Mouse (Mus musculus): ENCODE data around the gene Gm15517. TPM values are rescaled to one million over a fixed set of nuclear protein-coding genes. Genes with fewer than 3 reads are reported as not detected.

The Gm15517 gene
- polyA plus RNA-seq, 1 experiment from 2014 or later = not detected

DNA sequence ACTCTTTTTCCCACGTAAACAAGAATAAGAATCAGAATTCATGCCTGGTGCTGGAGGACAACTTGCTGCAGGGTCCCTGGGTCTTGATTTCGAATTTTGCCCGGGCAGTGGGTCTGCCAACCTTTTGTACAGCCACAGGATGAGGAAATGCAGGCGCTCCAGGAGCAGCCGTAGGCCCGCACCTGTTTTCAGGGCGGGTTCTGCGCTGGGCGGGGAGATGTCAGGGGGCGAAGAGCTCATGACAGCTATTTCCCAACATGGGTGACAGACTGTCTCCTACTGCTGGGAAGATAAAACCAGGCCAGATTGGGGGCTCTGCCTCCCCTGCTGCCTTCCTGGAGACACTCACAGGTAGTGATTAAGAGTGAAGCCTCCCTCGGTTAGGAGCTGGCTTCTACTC lies 12.8 kb downstream of the Gm15517 start:
- 32% methylated on average over 11 of the region's 11 CpGs for WGBS

DNA sequence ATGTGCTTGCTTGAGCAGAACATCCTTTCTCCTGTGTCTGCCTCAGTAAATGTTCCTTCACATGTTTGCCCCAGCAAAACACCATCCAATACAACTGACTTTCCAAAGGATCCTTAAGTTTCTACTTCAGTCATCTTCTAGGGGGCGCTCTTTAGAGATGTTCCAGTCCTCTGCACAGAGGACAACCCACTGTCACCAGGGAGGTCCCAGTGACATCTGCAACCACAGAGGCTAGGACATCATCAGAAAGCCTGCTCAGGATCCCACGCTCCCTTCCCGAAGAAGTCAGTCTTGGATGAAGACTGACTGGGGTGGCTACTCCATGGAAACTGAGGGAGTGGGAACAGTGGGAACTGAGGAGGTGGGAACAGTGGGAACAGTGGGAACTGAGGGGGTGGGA lies 14.3 kb downstream of the Gm15517 start:
- 67% methylated on average over 3 of the region's 3 CpGs for WGBS
- Histone ChIP-seq H3K36me3 (ENCODE audit: control insufficient read depth, insufficient read depth, low read length) (no peaks in the 10 kb centered on the region), H3K4me3 (ENCODE audit: low read depth, low read length) (no peak overlapping the region), H3K27me3 (ENCODE audit: control insufficient read depth, insufficient read depth, low read length) (0 out of 2 replicates have a peak, but pooled peaks cover 3% of the 10 kb centered on the region), H3K4me1 (ENCODE audit: control insufficient read depth, insufficient read depth, low read length) (no peaks in the 10 kb centered on the region), H3K27ac (ENCODE audit: low read length) (no peak overlapping the region), H3K4me2 (replicated peaks; ENCODE audit: low read depth, low read length) (no peak overlapping the region), H3K9me3 (ENCODE audit: control insufficient read depth, low read depth, low read length) (no peaks in the 10 kb centered on the region), H3K9ac (replicated peaks; ENCODE audit: low read depth, low read length) (no peak overlapping the region)
- no peak for ATAC-seq (ENCODE audit: insufficient number of reproducible peaks, insufficient read depth, low FRiP score, low read depth)

More for the DNA sequence above, 12.8 kb downstream of the Gm15517 start:
- no peak overlapping the region for H3K4me3 ChIP-seq (ENCODE audit: low read depth, low read length)
- ATAC-seq (ENCODE audit: insufficient number of reproducible peaks, insufficient read depth, low FRiP score, low read depth) = no peak
- no peaks in the 10 kb centered on the region for H3K4me1 ChIP-seq (ENCODE audit: control insufficient read depth, insufficient read depth, low read length)
- 0 out of 2 replicates have a peak, but pooled peaks cover 3% of the 10 kb centered on the region for H3K27me3 ChIP-seq (ENCODE audit: control insufficient read depth, insufficient read depth, low read length)
- H3K9me3 ChIP-seq (ENCODE audit: control insufficient read depth, low read depth, low read length) = no peaks in the 10 kb centered on the region
- H3K4me2 ChIP-seq (replicated peaks; ENCODE audit: low read depth, low read length) = no peak overlapping the region
- H3K36me3 ChIP-seq (ENCODE audit: control insufficient read depth, insufficient read depth, low read length) = no peaks in the 10 kb centered on the region
- no peak overlapping the region for H3K27ac ChIP-seq (ENCODE audit: low read length)
- no peak overlapping the region for H3K9ac ChIP-seq (replicated peaks; ENCODE audit: low read depth, low read length)

DNA sequence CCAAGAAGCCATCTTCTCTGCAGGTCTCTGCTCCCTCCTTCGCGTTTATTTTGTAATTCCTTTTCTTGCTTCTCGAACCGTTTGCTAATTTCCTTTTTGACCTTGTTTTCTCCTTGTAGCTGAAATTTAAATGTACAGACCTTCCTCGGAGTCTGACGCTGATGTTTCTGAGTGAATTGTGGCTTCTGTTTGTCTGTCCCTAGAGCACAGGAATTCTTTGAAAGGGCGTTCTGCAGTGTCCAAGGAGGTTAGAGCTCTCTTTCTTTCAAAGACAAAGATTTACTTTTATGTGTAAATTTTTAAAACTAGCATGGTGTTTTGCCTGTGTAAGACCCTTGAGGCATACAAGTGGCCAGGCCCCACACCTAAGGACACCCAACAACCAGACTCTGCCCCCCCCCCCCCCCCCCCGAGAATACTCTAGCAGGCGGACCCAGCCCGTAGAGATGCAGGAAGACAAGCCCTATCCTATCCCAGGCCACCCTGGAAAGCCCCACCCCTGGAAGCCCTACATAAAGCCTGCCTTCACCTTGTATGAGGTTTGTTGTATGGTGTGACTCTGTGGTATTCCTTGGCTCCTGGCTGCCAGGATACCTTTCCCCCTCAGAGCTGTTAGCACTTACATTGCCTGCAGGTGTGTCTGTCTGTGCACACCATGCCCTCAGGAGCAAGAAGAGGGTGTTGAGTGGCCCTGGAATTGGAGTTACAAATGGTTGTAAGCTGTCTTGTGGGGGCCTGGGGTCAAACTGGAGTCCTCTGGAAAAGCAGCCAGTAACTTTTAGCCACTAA lies 15.4 kb downstream of the Gm15517 start:
- Histone ChIP-seq H3K4me2 (replicated peaks; ENCODE audit: low read depth, low read length) (no peak overlapping the region), H3K9me3 (ENCODE audit: control insufficient read depth, low read depth, low read length) (no peaks in the 10 kb centered on the region), H3K4me1 (ENCODE audit: control insufficient read depth, insufficient read depth, low read length) (no peaks in the 10 kb centered on the region), H3K4me3 (ENCODE audit: low read depth, low read length) (no peak overlapping the region), H3K27me3 (ENCODE audit: control insufficient read depth, insufficient read depth, low read length) (0 out of 2 replicates have a peak, but pooled peaks cover 3% of the 10 kb centered on the region), H3K27ac (ENCODE audit: low read length) (no peak overlapping the region), H3K9ac (replicated peaks; ENCODE audit: low read depth, low read length) (no peak overlapping the region), H3K36me3 (ENCODE audit: control insufficient read depth, insufficient read depth, low read length) (no peaks in the 10 kb centered on the region)
- no peak for ATAC-seq (ENCODE audit: insufficient number of reproducible peaks, insufficient read depth, low FRiP score, low read depth)
- 72% methylated on average over 8 of the region's 10 CpGs for WGBS

DNA sequence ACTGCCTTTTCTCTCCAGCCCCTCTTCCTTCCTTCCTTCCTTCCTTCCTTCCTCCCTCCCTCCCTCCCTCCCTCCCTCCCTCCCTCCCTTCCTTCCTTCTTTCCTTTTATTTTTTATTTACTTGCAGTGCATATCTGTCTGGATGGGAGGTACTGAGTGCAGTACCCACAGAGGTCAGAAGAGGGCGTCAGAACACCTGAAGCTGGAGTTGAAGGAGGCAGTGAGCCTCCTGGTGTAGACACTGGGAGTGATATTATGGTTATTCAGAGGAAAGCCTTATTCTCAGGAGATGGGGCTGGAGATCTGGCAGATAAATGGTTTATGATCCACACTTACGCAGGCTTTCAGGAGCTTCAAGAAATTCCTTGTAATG lies 16.0 kb downstream of the Gm15517 start:
- Histone ChIP-seq H3K9me3 (ENCODE audit: control insufficient read depth, low read depth, low read length) (no peaks in the 10 kb centered on the region), H3K27me3 (ENCODE audit: control insufficient read depth, insufficient read depth, low read length) (0 out of 2 replicates have a peak, but pooled peaks cover 3% of the 10 kb centered on the region), H3K36me3 (ENCODE audit: control insufficient read depth, insufficient read depth, low read length) (no peaks in the 10 kb centered on the region), H3K4me1 (ENCODE audit: control insufficient read depth, insufficient read depth, low read length) (no peaks in the 10 kb centered on the region), H3K4me2 (replicated peaks; ENCODE audit: low read depth, low read length) (no peak overlapping the region), H3K4me3 (ENCODE audit: low read depth, low read length) (no peak overlapping the region), H3K9ac (replicated peaks; ENCODE audit: low read depth, low read length) (no peak overlapping the region), H3K27ac (ENCODE audit: low read length) (no peak overlapping the region)
- no peak for ATAC-seq (ENCODE audit: insufficient number of reproducible peaks, insufficient read depth, low FRiP score, low read depth)
- WGBS = 43% methylated on average over 2 of the region's 2 CpGs

DNA sequence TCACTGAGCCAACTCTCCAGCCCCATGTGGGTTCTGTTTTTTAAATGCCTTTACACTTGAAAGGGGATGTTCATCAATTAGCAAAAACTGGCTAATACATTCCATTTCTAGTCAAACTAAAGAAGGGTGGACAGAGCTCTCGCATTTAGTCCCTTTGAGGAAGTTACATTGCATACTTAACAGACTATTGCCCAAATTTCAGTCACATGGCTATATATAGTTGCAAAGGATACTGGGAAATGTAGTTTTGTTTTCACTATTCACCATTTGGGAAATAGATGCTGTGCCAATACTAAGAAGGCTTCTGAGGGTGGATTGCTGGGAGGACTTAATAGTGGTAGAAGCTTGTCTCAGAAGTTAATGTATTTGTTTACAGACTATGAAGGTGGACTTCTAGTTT lies 19.7 kb downstream of the Gm15517 start:
- Histone ChIP-seq H3K36me3 (ENCODE audit: control insufficient read depth, insufficient read depth, low read length) (no peaks in the 10 kb centered on the region), H3K4me2 (replicated peaks; ENCODE audit: low read depth, low read length) (no peak overlapping the region), H3K4me3 (ENCODE audit: low read depth, low read length) (no peak overlapping the region), H3K27me3 (ENCODE audit: control insufficient read depth, insufficient read depth, low read length) (no peaks in the 10 kb centered on the region), H3K27ac (ENCODE audit: low read length) (no peak overlapping the region), H3K9ac (replicated peaks; ENCODE audit: low read depth, low read length) (no peak overlapping the region), H3K9me3 (ENCODE audit: control insufficient read depth, low read depth, low read length) (no peaks in the 10 kb centered on the region), H3K4me1 (ENCODE audit: control insufficient read depth, insufficient read depth, low read length) (no peaks in the 10 kb centered on the region)
- 70% methylated on average over 1 of the region's 1 CpGs for WGBS
- ATAC-seq (ENCODE audit: insufficient number of reproducible peaks, insufficient read depth, low FRiP score, low read depth) = no peak

DNA sequence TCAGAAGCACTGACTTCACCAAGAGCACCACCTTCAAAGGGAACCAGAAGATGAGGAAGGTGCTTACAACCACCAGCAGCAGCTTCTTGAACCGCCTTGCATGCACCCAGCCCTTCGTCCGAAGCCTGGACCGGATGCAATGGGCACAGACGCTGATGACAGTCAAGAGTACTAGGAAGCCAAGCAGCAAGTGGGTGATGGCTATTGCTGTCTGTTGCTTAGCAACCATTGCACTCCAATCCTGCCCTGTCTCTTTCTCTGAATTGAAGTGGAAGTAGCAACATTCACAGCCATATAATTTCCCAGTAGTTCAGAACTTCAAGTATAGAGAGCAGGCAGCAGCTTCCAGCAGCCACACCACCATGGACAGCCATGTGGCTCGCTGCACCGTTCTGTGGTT lies 20.3 kb downstream of the Gm15517 start:
- no peaks in the 10 kb centered on the region for H3K27me3 ChIP-seq (ENCODE audit: control insufficient read depth, insufficient read depth, low read length)
- no peak overlapping the region for H3K9ac ChIP-seq (replicated peaks; ENCODE audit: low read depth, low read length)
- ATAC-seq (ENCODE audit: insufficient number of reproducible peaks, insufficient read depth, low FRiP score, low read depth) = no peak
- H3K36me3 ChIP-seq (ENCODE audit: control insufficient read depth, insufficient read depth, low read length) = no peaks in the 10 kb centered on the region
- H3K27ac ChIP-seq (ENCODE audit: low read length) = no peak overlapping the region
- 86% methylated on average over 7 of the region's 7 CpGs for WGBS
- no peak overlapping the region for H3K4me2 ChIP-seq (replicated peaks; ENCODE audit: low read depth, low read length)
- no peak overlapping the region for H3K4me3 ChIP-seq (ENCODE audit: low read depth, low read length)
- no peaks in the 10 kb centered on the region for H3K4me1 ChIP-seq (ENCODE audit: control insufficient read depth, insufficient read depth, low read length)
- H3K9me3 ChIP-seq (ENCODE audit: control insufficient read depth, low read depth, low read length) = no peaks in the 10 kb centered on the region

DNA sequence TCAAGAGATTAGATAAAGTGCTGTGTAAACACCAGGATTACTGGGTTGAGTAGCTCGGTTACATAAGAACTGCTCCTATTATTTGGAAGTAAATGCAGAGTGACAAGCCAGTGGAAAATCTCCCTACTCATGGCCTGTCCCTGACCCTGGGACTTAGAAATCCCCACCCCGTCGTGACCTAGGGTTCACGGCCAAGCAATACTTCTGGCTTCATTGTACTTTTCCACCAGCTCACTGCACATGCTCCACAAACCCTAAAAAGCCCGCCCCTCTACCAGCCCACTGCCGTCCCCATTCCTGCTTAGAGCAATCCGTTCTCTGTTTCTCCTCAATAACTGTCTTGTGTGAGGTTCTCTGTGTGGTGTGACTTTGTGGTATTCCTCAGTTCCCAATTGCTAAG lies 26.5 kb downstream of the Gm15517 start:
- Histone ChIP-seq H3K4me2 (replicated peaks; ENCODE audit: low read depth, low read length) (no peak overlapping the region), H3K27me3 (ENCODE audit: control insufficient read depth, insufficient read depth, low read length) (no peaks in the 10 kb centered on the region), H3K4me1 (ENCODE audit: control insufficient read depth, insufficient read depth, low read length) (no peaks in the 10 kb centered on the region), H3K9me3 (ENCODE audit: control insufficient read depth, low read depth, low read length) (no peaks in the 10 kb centered on the region), H3K36me3 (ENCODE audit: control insufficient read depth, insufficient read depth, low read length) (no peaks in the 10 kb centered on the region), H3K27ac (ENCODE audit: low read length) (no peak overlapping the region), H3K9ac (replicated peaks; ENCODE audit: low read depth, low read length) (no peak overlapping the region), H3K4me3 (ENCODE audit: low read depth, low read length) (no peak overlapping the region)
- 44% methylated on average over 7 of the region's 7 CpGs for WGBS
- no peak for ATAC-seq (ENCODE audit: insufficient number of reproducible peaks, insufficient read depth, low FRiP score, low read depth)

DNA sequence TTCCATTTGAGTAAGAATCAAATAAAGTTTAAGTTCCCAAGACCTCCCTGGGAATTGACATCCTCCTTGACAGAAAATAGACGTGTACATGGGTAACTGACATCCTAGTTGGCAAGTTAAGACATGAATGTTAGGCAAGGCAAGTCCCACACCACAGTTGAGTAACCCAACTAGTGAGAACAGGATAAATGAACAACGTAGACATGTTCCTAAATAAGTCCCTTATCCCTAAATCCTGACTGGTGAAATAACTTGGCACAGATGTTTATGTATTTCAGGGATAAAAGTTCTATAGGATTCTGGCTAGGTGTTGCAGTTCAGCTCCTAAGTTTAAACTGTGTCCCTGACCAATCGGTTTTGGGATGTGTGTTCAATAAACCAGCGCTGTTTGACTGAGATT lies 29.7 kb downstream of the Gm15517 start:
- 72% methylated on average over 4 of the region's 4 CpGs for WGBS
- no peaks in the 10 kb centered on the region for H3K27me3 ChIP-seq (ENCODE audit: control insufficient read depth, insufficient read depth, low read length)
- no peak for ATAC-seq (ENCODE audit: insufficient number of reproducible peaks, insufficient read depth, low FRiP score, low read depth)

DNA sequence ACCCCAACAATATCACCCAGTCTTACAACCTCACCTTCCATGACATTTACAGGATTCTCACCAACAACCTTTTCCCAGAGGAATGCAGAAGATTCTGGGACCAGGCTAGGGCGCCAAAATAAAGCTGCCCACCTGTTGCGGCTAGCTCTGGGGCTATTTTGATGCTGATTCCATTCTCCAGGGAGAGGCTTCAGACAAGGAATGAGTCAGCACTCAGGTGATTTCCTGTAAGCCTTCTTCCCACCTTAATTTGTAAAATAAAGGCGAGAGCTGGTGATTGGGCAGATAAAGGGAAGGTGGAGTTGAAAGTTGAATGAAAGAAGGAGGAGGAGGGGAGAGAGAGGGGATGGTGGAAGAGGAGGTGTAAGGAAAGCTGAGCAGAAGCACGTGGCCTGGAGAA lies 30.2 kb downstream of the Gm15517 start:
- no peaks in the 10 kb centered on the region for H3K4me1 ChIP-seq (ENCODE audit: control insufficient read depth, insufficient read depth, low read length)
- ATAC-seq (ENCODE audit: insufficient number of reproducible peaks, insufficient read depth, low FRiP score, low read depth) = no peak
- H3K4me2 ChIP-seq (replicated peaks; ENCODE audit: low read depth, low read length) = no peak overlapping the region
- 53% methylated on average over 4 of the region's 4 CpGs for WGBS
- H3K27me3 ChIP-seq (ENCODE audit: control insufficient read depth, insufficient read depth, low read length) = no peaks in the 10 kb centered on the region
- no peak overlapping the region for H3K9ac ChIP-seq (replicated peaks; ENCODE audit: low read depth, low read length)
- H3K27ac ChIP-seq (ENCODE audit: low read length) = no peak overlapping the region
- no peaks in the 10 kb centered on the region for H3K9me3 ChIP-seq (ENCODE audit: control insufficient read depth, low read depth, low read length)
- H3K36me3 ChIP-seq (ENCODE audit: control insufficient read depth, insufficient read depth, low read length) = no peaks in the 10 kb centered on the region
- no peak overlapping the region for H3K4me3 ChIP-seq (ENCODE audit: low read depth, low read length)

More for the DNA sequence above, 29.7 kb downstream of the Gm15517 start:
- Histone ChIP-seq H3K9me3 (ENCODE audit: control insufficient read depth, low read depth, low read length) (no peaks in the 10 kb centered on the region), H3K4me3 (ENCODE audit: low read depth, low read length) (no peak overlapping the region), H3K4me1 (ENCODE audit: control insufficient read depth, insufficient read depth, low read length) (no peaks in the 10 kb centered on the region), H3K36me3 (ENCODE audit: control insufficient read depth, insufficient read depth, low read length) (no peaks in the 10 kb centered on the region), H3K4me2 (replicated peaks; ENCODE audit: low read depth, low read length) (no peak overlapping the region), H3K27ac (ENCODE audit: low read length) (no peak overlapping the region), H3K9ac (replicated peaks; ENCODE audit: low read depth, low read length) (no peak overlapping the region)
